Mouse (Mus musculus): Measurements from ENCODE around the gene Gm13723.

The Gm13723 gene

DNA sequence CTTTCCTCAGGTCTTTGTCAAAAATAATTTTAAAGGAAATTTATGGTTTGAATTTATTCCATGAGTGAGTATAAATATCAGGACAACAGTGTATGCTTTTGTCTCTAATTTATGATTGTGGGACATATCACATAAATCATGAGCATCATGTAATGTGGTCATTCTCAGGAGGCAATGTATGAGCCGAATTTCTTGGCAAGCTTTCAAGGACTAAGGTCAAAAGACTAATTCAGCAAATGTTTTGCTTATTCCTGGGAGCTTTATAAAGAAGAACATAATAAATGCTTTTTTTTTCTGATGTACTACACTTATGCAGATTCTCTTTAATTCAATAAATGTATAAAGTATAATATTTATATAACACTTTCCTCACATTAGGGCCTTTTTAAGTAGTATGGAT, at the start of gene Gm13723:
Gm13723 (minus strand) TSS at position 101 of the 400 bp plus-strand sequence.
- no peak for DNase-seq (ENCODE audit: low spot score)

DNA sequence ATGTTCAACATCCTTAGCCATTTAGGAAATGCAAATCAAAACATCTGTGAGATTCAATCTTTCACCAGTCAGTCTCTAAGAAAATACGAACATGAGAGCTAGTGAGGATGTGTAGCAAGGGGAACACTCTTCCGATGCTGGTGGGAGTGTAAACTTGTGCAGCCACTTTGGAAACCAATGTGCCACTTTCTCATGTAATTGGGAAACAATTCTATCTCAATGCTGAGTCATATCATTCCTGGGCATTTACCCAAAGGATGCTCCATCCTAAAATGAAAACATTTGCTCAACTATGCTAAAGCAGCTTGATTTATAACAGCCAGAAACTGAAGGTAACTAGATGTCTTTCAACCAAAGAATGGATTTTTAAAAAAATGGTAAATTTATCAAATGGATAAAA, 31.0 kb upstream of the Gm13723 start:
- DNase-seq (ENCODE audit: low spot score): no peak

DNA sequence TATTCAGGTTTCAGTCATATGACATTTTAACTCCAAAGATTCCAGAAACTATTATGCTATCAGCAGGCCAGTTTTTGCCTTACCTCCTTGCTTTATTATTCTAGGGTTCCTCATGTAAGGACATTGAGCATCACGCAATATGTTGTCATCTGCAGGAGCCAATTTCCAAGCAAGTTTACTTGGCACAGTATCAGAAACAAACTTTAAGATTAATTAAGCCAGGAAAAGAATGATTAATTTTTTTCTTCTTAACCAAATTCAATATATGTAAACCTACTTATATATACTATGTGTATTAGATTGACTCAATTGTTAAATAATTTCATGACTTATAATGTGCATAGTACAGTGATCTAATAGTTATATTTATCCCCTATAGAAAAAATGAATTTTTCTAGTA, 17.5 kb upstream of the Gm13723 start, which contains the start of gene Olfr1097:
Olfr1097 (minus strand) TSS at position 101 of the 400 bp plus-strand sequence.
- no peak for DNase-seq (ENCODE audit: low spot score)

DNA sequence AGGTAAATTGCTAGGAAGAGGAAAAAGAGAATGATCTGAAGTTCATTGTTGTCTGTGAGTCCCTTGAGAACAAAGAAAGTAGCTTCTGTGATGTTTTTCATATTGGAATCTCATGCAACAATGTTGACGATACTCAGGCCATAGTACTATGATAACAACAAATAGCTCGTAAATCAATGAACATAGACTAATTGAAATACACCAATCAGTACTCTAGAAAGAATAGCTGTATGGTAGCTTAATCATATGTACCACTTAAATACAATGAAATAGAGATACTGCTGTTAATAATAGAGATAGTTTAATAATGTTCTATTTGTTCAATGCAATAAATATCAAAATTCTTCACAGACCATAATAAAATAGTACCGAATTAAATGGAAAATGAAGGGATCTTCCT, 23.0 kb downstream of the Gm13723 start, which contains the start of gene Olfr1095:
Olfr1095 (minus strand) TSS at position 101 of the 400 bp plus-strand sequence.
- DNase-seq (ENCODE audit: low spot score): no peak

DNA sequence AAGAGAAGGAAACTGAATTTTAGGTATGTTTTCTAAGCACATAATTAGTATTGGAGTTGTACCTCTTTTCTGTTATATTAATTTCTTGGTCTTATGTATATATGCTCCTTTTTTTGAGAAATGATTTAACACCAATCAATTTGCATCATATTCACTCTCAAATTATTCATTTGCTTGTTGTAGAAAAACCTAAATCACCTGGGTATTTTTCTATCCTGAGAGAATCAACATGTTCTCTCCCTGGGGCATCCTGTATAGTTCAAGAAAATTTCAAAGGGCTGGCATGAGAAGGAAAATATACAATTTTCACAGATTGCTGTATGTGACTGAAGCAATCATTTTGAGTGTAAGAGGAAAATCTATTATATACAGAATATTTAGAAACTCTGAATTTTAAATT, 50.2 kb downstream of the Gm13723 start, which contains the start of gene Olfr1094:
Olfr1094 (plus strand) TSS at position 301 of the 400 bp plus-strand sequence.
- no peak for DNase-seq (ENCODE audit: low spot score)
